Comparison of ENCODE assay signal across 8 mouse cellular contexts in genomic region chr7:39518362-39518761, GRCm38 (mm10). TPM values are rescaled to one million over a fixed set of nuclear protein-coding genes. Genes with fewer than 3 reads are reported as not detected.
DNase-seq lines count a peak whose midpoint lies in the region; ATAC-seq and TF ChIP-seq lines count a peak whose summit lies in the region.

No protein-coding gene starts in this region.

- no peaks in the 10 kb centered on the region for H3K36me3 ChIP-seq in heart, embryonic 15.5 days
- no peaks in the 10 kb centered on the region for H3K36me3 ChIP-seq in lung, embryonic 16.5 days (ENCODE audit: control insufficient read depth, insufficient read depth, low read length)
- H3K36me3 ChIP-seq in small intestine, adult 2 months (ENCODE audit: control insufficient read depth, insufficient read depth, low read length) = no peaks in the 10 kb centered on the region

- H3K9ac ChIP-seq in heart, embryonic 15.5 days = no peak overlapping the region
- no peak overlapping the region for H3K9ac ChIP-seq in lung, embryonic 16.5 days (ENCODE audit: low read length)

- peak overlapping the region; percentile 88 for H3K4me3 ChIP-seq in heart, embryonic 15.5 days
- peak overlapping the region; percentile 31 for H3K4me3 ChIP-seq in lung, embryonic 16.5 days (ENCODE audit: low read length)
- peak overlapping the region; percentile 8; the same call in 1 of the 2 replicates for H3K4me3 ChIP-seq in small intestine, adult 2 months (ENCODE audit: low read depth, low read length)

- DNase-seq in spleen, postnatal 10 days (ENCODE audit: low spot score in 2 of 2) = peak; percentile 5 to 23
- DNase-seq in spleen, adult 12 weeks (ENCODE audit: low spot score) = no peak
- peak; percentile 27 to 33 for DNase-seq in cerebellum, postnatal 25 days
- DNase-seq in kidney, postnatal 14 days = peak; percentile 14
- no peak for DNase-seq in frontal cortex, postnatal 25 days (ENCODE audit: low spot score in 2 of 2)

- TF ChIP-seq CTCF in small intestine, adult 2 months (IDR thresholded peaks at IDR 0.05; ENCODE audit: extremely low read depth, insufficient read length, insufficient replicate concordance, low read depth, low read length) = no peak

- WGBS in heart, embryonic 15.5 days = 70% methylated on average over 12 of the region's 12 CpGs
- WGBS in lung, embryonic 16.5 days = 68% methylated on average over 12 of the region's 12 CpGs
- 64% methylated on average over 12 of the region's 12 CpGs for whole genome bisulfite sequencing in small intestine, adult 2 months

- H3K27me3 ChIP-seq in heart, embryonic 15.5 days = no peaks in the 10 kb centered on the region
- no peaks in the 10 kb centered on the region for H3K27me3 ChIP-seq in lung, embryonic 16.5 days (ENCODE audit: control insufficient read depth, insufficient read depth, low read depth, low read length)
- H3K27me3 ChIP-seq in small intestine, adult 2 months (ENCODE audit: control insufficient read depth, insufficient read depth, low read length) = no peaks in the 10 kb centered on the region

- peak overlapping the region; percentile 45; the same call in 1 of the 2 replicates for H3K27ac ChIP-seq in heart, embryonic 15.5 days
- H3K27ac ChIP-seq in lung, embryonic 16.5 days (ENCODE audit: low read length) = no peak overlapping the region
- no peak overlapping the region for H3K27ac ChIP-seq in small intestine, adult 2 months (ENCODE audit: insufficient read depth, low read depth, low read length)

- no peak for ATAC-seq in heart, embryonic 15.5 days (replicated peaks; ENCODE audit: insufficient number of reproducible peaks, insufficient read depth, low FRiP score, low read depth)
- no peak; the same call in 1 of the 2 replicates for ATAC-seq in lung, embryonic 16.5 days (ENCODE audit: low read depth)

- TF ChIP-seq POLR2A in small intestine, adult 2 months (IDR thresholded peaks at IDR 0.05; ENCODE audit: low read depth, low read length) = no peak

- no peaks in the 10 kb centered on the region for H3K4me1 ChIP-seq in heart, embryonic 15.5 days (replicated peaks)
- no peaks in the 10 kb centered on the region; the same call in 1 of the 2 replicates for H3K4me1 ChIP-seq in lung, embryonic 16.5 days (replicated peaks; ENCODE audit: control insufficient read depth, insufficient read depth, low read length)
- H3K4me1 ChIP-seq in small intestine, adult 2 months (ENCODE audit: control insufficient read depth, insufficient read depth, insufficient read length, low read length) = peaks cover 2% of the 10 kb centered on the region; the same call in 1 of the 2 replicates

- H3K4me2 ChIP-seq in heart, embryonic 15.5 days = peak overlapping the region; percentile 63
- H3K4me2 ChIP-seq in lung, embryonic 16.5 days (ENCODE audit: low read depth, low read length) = peak overlapping the region; percentile 42; the same call in 1 of the 2 replicates

- no peaks in the 10 kb centered on the region for H3K9me3 ChIP-seq in heart, embryonic 15.5 days (replicated peaks)
- H3K9me3 ChIP-seq in lung, embryonic 16.5 days (ENCODE audit: control insufficient read depth, low read length) = no peaks in the 10 kb centered on the region; the same call in 1 of the 2 replicates

RNA-seq across cellular contexts. Expression of gene Zfp619, which starts 0.8 kb away (rescaled TPM):
- 1.2 and 1.4 TPM in 2 replicates for polyA plus RNA-seq in heart, embryonic 15.5 days (2015; fragmentation: Nextera tagmentation; extraction: Ambion mirVana)
- polyA plus RNA-seq in lung, embryonic 16.5 days (2015; fragmentation: Nextera tagmentation; extraction: Ambion mirVana) = 2.0 TPM in 2 replicates
- 0.03 and 0.04 TPM in 2 replicates for polyA plus RNA-seq in small intestine, adult 2 months (2012; rRNA removed)

Comparison
In these comparisons a context has a peak if more than half of its experiments do, and no peak if none do; other contexts are left out.
1. DNase-seq: peak in spleen, postnatal 10 days (2 of 2), cerebellum, postnatal 25 days (2 of 2) and kidney, postnatal 14 days (single experiment); none in spleen, adult 12 weeks (single experiment) and frontal cortex, postnatal 25 days (0 of 2).
2. H3K4me3 ChIP-seq: peak in every context shown above with its lines; median percentile 88 in heart, embryonic 15.5 days; 31 in lung, embryonic 16.5 days; 8 in small intestine, adult 2 months.